25 mouse cellular contexts compared by ENCODE assay signal in the genomic region with DNA sequence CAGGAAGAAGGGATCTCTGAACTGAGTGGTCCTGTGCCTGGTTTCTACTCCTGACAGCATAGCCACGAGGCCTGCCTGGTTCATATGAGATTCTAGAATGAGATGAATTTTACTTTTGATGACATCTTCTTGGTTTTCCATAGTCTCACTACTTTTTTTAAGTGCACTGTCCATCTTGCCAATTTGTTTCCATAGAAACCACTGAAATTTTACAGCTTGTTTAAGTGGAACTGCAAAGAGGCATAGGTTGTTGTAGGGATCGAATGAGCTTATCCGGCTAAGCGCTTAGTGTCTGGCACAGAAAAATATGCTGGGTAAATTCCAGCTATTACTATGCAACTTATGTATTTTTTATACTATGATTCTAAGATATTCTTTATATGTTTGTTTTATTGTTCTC.
"Had no signal": no experiment of that assay in that cellular context is flagged by ENCODE, and none has a peak within 500 bp of the region (broad histone marks: within the 10 kb centered on the region; RNA-seq: fewer than 3 reads in every experiment).

No protein-coding gene starts in this region.

- H3K36me3 ChIP-seq: heart, embryonic 13.5 days; heart, embryonic 15.5 days; hindbrain, embryonic 13.5 days; hindbrain, embryonic 15.5 days; limb, embryonic 13.5 days; liver, embryonic 13.5 days; liver, embryonic 15.5 days had no signal

- H3K4me1 ChIP-seq: heart, embryonic 13.5 days; heart, embryonic 15.5 days; limb, embryonic 13.5 days; liver, embryonic 13.5 days; liver, embryonic 15.5 days had no signal

- H3K9ac ChIP-seq: heart, embryonic 13.5 days; heart, embryonic 15.5 days; hindbrain, embryonic 13.5 days; hindbrain, embryonic 15.5 days; limb, embryonic 13.5 days; liver, embryonic 13.5 days; liver, embryonic 15.5 days; liver, postnatal 0 days had no signal

- H3K4me2 ChIP-seq: heart, embryonic 11.5 days; heart, embryonic 13.5 days; heart, embryonic 15.5 days; hindbrain, embryonic 13.5 days; hindbrain, embryonic 15.5 days; limb, embryonic 13.5 days; liver, embryonic 11.5 days; liver, embryonic 13.5 days; liver, embryonic 15.5 days had no signal

- H3K9me3 ChIP-seq: heart, embryonic 13.5 days; heart, embryonic 15.5 days; hindbrain, embryonic 13.5 days; hindbrain, embryonic 15.5 days; limb, embryonic 13.5 days; liver, embryonic 13.5 days; liver, embryonic 15.5 days had no signal

- H3K4me3 ChIP-seq: heart, adult 2 months; heart, embryonic 13.5 days; heart, embryonic 15.5 days; hindbrain, embryonic 13.5 days; hindbrain, embryonic 15.5 days; layer of hippocampus, adult 2 months; limb, embryonic 13.5 days; liver, embryonic 13.5 days; liver, embryonic 15.5 days had no signal

- H3K27me3 ChIP-seq: heart, embryonic 13.5 days; heart, embryonic 15.5 days; hindbrain, embryonic 13.5 days; hindbrain, embryonic 15.5 days; liver, embryonic 13.5 days; liver, embryonic 15.5 days had no signal

- ATAC-seq: hindbrain, postnatal 0 days; intestine, embryonic 16.5 days; liver, postnatal 0 days had no signal

- DNase-seq: gastrocnemius, postnatal 14 days; gastrocnemius, postnatal 36 days; heart, adult 11 months; heart, adult 2 months; heart, postnatal 14 days; heart, postnatal 36 days; kidney, adult 11 months; kidney, adult 2 months; kidney, postnatal 10 days; kidney, postnatal 25 days; kidney, postnatal 4 days; liver; liver, embryonic 13.5 days; liver, postnatal 0 days had no signal

- H3K27ac ChIP-seq: heart, adult 2 months; heart, embryonic 13.5 days; heart, embryonic 15.5 days; hindbrain, embryonic 13.5 days; hindbrain, embryonic 15.5 days; hindbrain, postnatal 0 days; layer of hippocampus, adult 2 months; limb, embryonic 13.5 days; liver, embryonic 13.5 days; liver, embryonic 15.5 days had no signal
